Comparison of ENCODE assay signal across 9 mouse cellular contexts in the genomic region with DNA sequence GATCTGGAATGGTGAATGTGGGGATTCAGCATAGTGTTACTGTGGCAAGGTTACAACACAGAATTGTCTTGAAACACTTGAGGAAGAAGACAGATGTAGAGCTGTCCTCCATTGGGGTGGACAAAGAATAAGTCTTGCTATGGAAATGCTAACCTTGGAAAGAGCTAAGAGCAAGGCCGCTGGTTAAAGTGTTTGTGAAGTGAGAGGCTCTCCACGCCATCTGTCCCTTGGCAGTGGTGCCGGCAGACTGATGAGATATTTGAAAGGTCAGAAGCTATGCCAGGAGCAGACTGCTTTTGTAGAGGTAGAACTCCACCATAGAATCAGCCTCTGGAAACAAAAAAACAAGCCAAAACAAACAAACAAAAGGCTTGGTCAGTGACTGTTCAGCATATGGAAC. TPM values are rescaled to one million over a fixed set of nuclear protein-coding genes. Genes with fewer than 3 reads are reported as not detected.
DNase-seq lines count a peak whose midpoint lies in the region; ATAC-seq and TF ChIP-seq lines count a peak whose summit lies in the region.
"Had no signal": no experiment of that assay in that cellular context is flagged by ENCODE, and none has a peak within 500 bp of the region (broad histone marks: within the 10 kb centered on the region; RNA-seq: fewer than 3 reads in every experiment).

No protein-coding gene starts in this region.

- ATAC-seq in hindbrain, postnatal 0 days, result no peak
- no peak for ATAC-seq in hindbrain, embryonic 12.5 days (ENCODE audit: low FRiP score)
- no peak for ATAC-seq in heart, embryonic 15.5 days (replicated peaks; ENCODE audit: insufficient number of reproducible peaks, insufficient read depth, low FRiP score, low read depth)

- H3K4me1 ChIP-seq in hindbrain, postnatal 0 days (ENCODE audit: insufficient read depth, low read length), result 0 out of 2 replicates have a peak, but pooled peaks cover 5% of the 10 kb centered on the region
- no peaks in the 10 kb centered on the region; the same call in 1 of the 2 replicates for H3K4me1 ChIP-seq in hindbrain, embryonic 12.5 days
- H3K4me1 ChIP-seq in heart, embryonic 15.5 days (replicated peaks), result peaks cover 49% of the 10 kb centered on the region

- no peak for TF ChIP-seq CTCF in hindbrain, postnatal 0 days (IDR thresholded peaks at IDR 0.05; ENCODE audit: low read depth)

- no peak overlapping the region for H3K9ac ChIP-seq in hindbrain, postnatal 0 days (replicated peaks; ENCODE audit: low read length)
- H3K9ac ChIP-seq in hindbrain, embryonic 12.5 days, result no peak overlapping the region
- H3K9ac ChIP-seq in heart, embryonic 15.5 days, result peak overlapping the region; percentile 31

- peak overlapping the region; percentile 51 for H3K27ac ChIP-seq in hindbrain, postnatal 0 days
- H3K27ac ChIP-seq in hindbrain, embryonic 12.5 days, result no peak overlapping the region
- peak overlapping the region; percentile 93 for H3K27ac ChIP-seq in heart, embryonic 15.5 days

- no peak overlapping the region for H3K4me3 ChIP-seq in hindbrain, postnatal 0 days (ENCODE audit: low read length)
- H3K4me3 ChIP-seq in hindbrain, embryonic 12.5 days, result no peak overlapping the region
- H3K4me3 ChIP-seq in heart, embryonic 15.5 days, result peak overlapping the region; percentile 49

- H3K36me3 ChIP-seq in hindbrain, postnatal 0 days (ENCODE audit: insufficient read depth, low read length), result peaks cover 5% of the 10 kb centered on the region
- H3K36me3 ChIP-seq in hindbrain, embryonic 12.5 days, result peaks cover 11% of the 10 kb centered on the region; the same call in 1 of the 2 replicates
- peaks cover 13% of the 10 kb centered on the region for H3K36me3 ChIP-seq in heart, embryonic 15.5 days

- DNase-seq in hindbrain, postnatal 0 days (ENCODE audit: low spot score), result peak; percentile 24
- peak; percentile 44 for DNase-seq in adrenal gland, postnatal 10 days
- DNase-seq in cerebellum, adult 8-10 months, result peak; percentile 66
- no peak for DNase-seq in T-cell, adult 2 months (ENCODE audit: low spot score)
- DNase-seq in kidney, adult 8-10 months, result no peak
- no peak for DNase-seq in right cerebral cortex, adult 2 months (ENCODE audit: low spot score in 2 of 2)
- DNase-seq: right cerebral cortex, postnatal 4 days had no signal

- WGBS in hindbrain, postnatal 0 days, result 56% methylated on average over 3 of the region's 3 CpGs
- 88% methylated on average over 3 of the region's 3 CpGs for WGBS in hindbrain, embryonic 12.5 days
- WGBS in heart, embryonic 15.5 days, result 35% methylated on average over 3 of the region's 3 CpGs

- no peaks in the 10 kb centered on the region for H3K9me3 ChIP-seq in hindbrain, postnatal 0 days (ENCODE audit: low read length)
- no peaks in the 10 kb centered on the region for H3K9me3 ChIP-seq in hindbrain, embryonic 12.5 days (replicated peaks)
- no peaks in the 10 kb centered on the region for H3K9me3 ChIP-seq in heart, embryonic 15.5 days (replicated peaks)

- no peaks in the 10 kb centered on the region for H3K27me3 ChIP-seq in hindbrain, postnatal 0 days (ENCODE audit: insufficient read depth, low read length)
- no peaks in the 10 kb centered on the region for H3K27me3 ChIP-seq in hindbrain, embryonic 12.5 days
- H3K27me3 ChIP-seq in heart, embryonic 15.5 days, result no peaks in the 10 kb centered on the region

- H3K4me2 ChIP-seq in hindbrain, postnatal 0 days (ENCODE audit: low read depth, low read length), result no peak overlapping the region
- no peak overlapping the region for H3K4me2 ChIP-seq in hindbrain, embryonic 12.5 days (replicated peaks)
- peak overlapping the region; percentile 57 for H3K4me2 ChIP-seq in heart, embryonic 15.5 days

RNA-seq across cellular contexts. Expression of a gene that starts 50.1 kb away (rescaled TPM):
- total RNA-seq in hindbrain, postnatal 0 days (2014; rRNA removed), result 32.1 and 32.6 TPM in 2 replicates
- polyA plus RNA-seq in hindbrain, postnatal 0 days (2015; fragmentation: Nextera tagmentation; extraction: Ambion mirVana), result 12.9 and 13.5 TPM in 2 replicates
- polyA plus RNA-seq in hindbrain, embryonic 12.5 days (2016; fragmentation: Nextera tagmentation; extraction: Ambion mirVana), result 30.5 and 31.6 TPM in 2 replicates
- total RNA-seq in adrenal gland, postnatal 10 days (2021), result 10 to 100 TPM; 61.2 to 63.2 TPM
- polyA plus RNA-seq in heart, embryonic 15.5 days (2015; fragmentation: Nextera tagmentation; extraction: Ambion mirVana), result 14.9 and 15.5 TPM in 2 replicates

Comparison
In these comparisons a context has a peak if more than half of its experiments do, and no peak if none do; other contexts are left out.
1. DNase-seq: peak in hindbrain, postnatal 0 days (single experiment), adrenal gland, postnatal 10 days (single experiment) and cerebellum, adult 8-10 months (single experiment); none in T-cell, adult 2 months (single experiment), kidney, adult 8-10 months (0 of 2) and right cerebral cortex, adult 2 months (0 of 2).